Mouse (Mus musculus): ENCODE data around the gene Fbxl16. TPM values are rescaled to one million over a fixed set of nuclear protein-coding genes. Genes with fewer than 3 reads are reported as not detected.

Gene Fbxl16
- polyA plus RNA-seq, 1 experiment from 2014 or later, result 2.8 TPM

Small RNA genes lying within 50 kb of the gene (microRNA-seq; reads per million reads assigned to microRNA genes)
- gene Mir3082 (not detected), gene Mir6966 (not detected)

Other genes starting within 250 kb of the Fbxl16 start
- 3.0 and 3.3 TPM in 2 replicates for gene Sox8, start 238.4 kb upstream of the Fbxl16 start, polyA plus RNA-seq (2015; fragmentation: Nextera tagmentation; extraction: Ambion mirVana)
- gene Lmf1, start 230.0 kb upstream of the Fbxl16 start, polyA plus RNA-seq (2015; fragmentation: Nextera tagmentation; extraction: Ambion mirVana), result 27.0 and 28.9 TPM in 2 replicates
- gene Gng13, start 91.9 kb upstream of the Fbxl16 start, polyA plus RNA-seq (2015; fragmentation: Nextera tagmentation; extraction: Ambion mirVana), result 0.85 and 1.0 TPM in 2 replicates
- 22.9 and 25.1 TPM in 2 replicates for gene Chtf18, start 81.7 kb upstream of the Fbxl16 start, polyA plus RNA-seq (2015; fragmentation: Nextera tagmentation; extraction: Ambion mirVana)
- gene Rpusd1, start 81.4 kb upstream of the Fbxl16 start, polyA plus RNA-seq (2015; fragmentation: Nextera tagmentation; extraction: Ambion mirVana), result 17.5 and 18.9 TPM in 2 replicates
- 0.05 and 0.14 TPM in 2 replicates for gene Mslnl, start 73.0 kb upstream of the Fbxl16 start, polyA plus RNA-seq (2015; fragmentation: Nextera tagmentation; extraction: Ambion mirVana)
- 77.0 and 104 TPM in 2 replicates for gene Msln, start 54.7 kb upstream of the Fbxl16 start, polyA plus RNA-seq (2015; fragmentation: Nextera tagmentation; extraction: Ambion mirVana)
- 28.3 and 28.6 TPM in 2 replicates for gene Narfl, start 35.3 kb upstream of the Fbxl16 start, polyA plus RNA-seq (2015; fragmentation: Nextera tagmentation; extraction: Ambion mirVana)
- gene Haghl, start 23.4 kb upstream of the Fbxl16 start, polyA plus RNA-seq (2015; fragmentation: Nextera tagmentation; extraction: Ambion mirVana), result 49.8 and 54.2 TPM in 2 replicates
- gene Ccdc78, start 22.5 kb upstream of the Fbxl16 start, polyA plus RNA-seq (2015; fragmentation: Nextera tagmentation; extraction: Ambion mirVana), result 0.12 TPM in 1 of 2 replicates, not detected in the other
- 96.9 and 102 TPM in 2 replicates for gene Fam173a, start 16.2 kb upstream of the Fbxl16 start, polyA plus RNA-seq (2015; fragmentation: Nextera tagmentation; extraction: Ambion mirVana)
- 1.2 TPM in 1 of 2 replicates, not detected in the other for gene AC134908.4, start 13.4 kb upstream of the Fbxl16 start, polyA plus RNA-seq (2015; fragmentation: Nextera tagmentation; extraction: Ambion mirVana)
- 25.4 and 28.0 TPM in 2 replicates for gene Metrn, start 11.9 kb upstream of the Fbxl16 start, polyA plus RNA-seq (2015; fragmentation: Nextera tagmentation; extraction: Ambion mirVana)
- 24.7 and 28.6 TPM in 2 replicates for gene Wdr24, start 14.5 kb downstream of the Fbxl16 start, polyA plus RNA-seq (2015; fragmentation: Nextera tagmentation; extraction: Ambion mirVana)
- gene Jmjd8, start 19.8 kb downstream of the Fbxl16 start, polyA plus RNA-seq (2015; fragmentation: Nextera tagmentation; extraction: Ambion mirVana), result 56.7 and 58.1 TPM in 2 replicates
- gene Stub1, start 24.3 kb downstream of the Fbxl16 start, polyA plus RNA-seq (2015; fragmentation: Nextera tagmentation; extraction: Ambion mirVana), result 312 and 314 TPM in 2 replicates
- 2.5 and 2.8 TPM in 2 replicates for gene Rhbdl1, start 28.2 kb downstream of the Fbxl16 start, polyA plus RNA-seq (2015; fragmentation: Nextera tagmentation; extraction: Ambion mirVana)
- 2.7 and 3.4 TPM in 2 replicates for gene Gm20683, start 32.7 kb downstream of the Fbxl16 start, polyA plus RNA-seq (2015; fragmentation: Nextera tagmentation; extraction: Ambion mirVana)
- 22.4 and 23.5 TPM in 2 replicates for gene Rhot2, start 35.8 kb downstream of the Fbxl16 start, polyA plus RNA-seq (2015; fragmentation: Nextera tagmentation; extraction: Ambion mirVana)
- 20.9 and 22.1 TPM in 2 replicates for gene Wdr90, start 52.4 kb downstream of the Fbxl16 start, polyA plus RNA-seq (2015; fragmentation: Nextera tagmentation; extraction: Ambion mirVana)
- gene Mcrip2, start 59.7 kb downstream of the Fbxl16 start, polyA plus RNA-seq (2015; fragmentation: Nextera tagmentation; extraction: Ambion mirVana), result 41.5 and 49.4 TPM in 2 replicates
- gene Mettl26, start 66.0 kb downstream of the Fbxl16 start, polyA plus RNA-seq (2015; fragmentation: Nextera tagmentation; extraction: Ambion mirVana), result 57.1 and 63.8 TPM in 2 replicates
- gene Wfikkn1, start 71.8 kb downstream of the Fbxl16 start, polyA plus RNA-seq (2015; fragmentation: Nextera tagmentation; extraction: Ambion mirVana), result 0.42 and 0.56 TPM in 2 replicates
- 26.3 and 27.7 TPM in 2 replicates for gene Rab40c, start 110.6 kb downstream of the Fbxl16 start, polyA plus RNA-seq (2015; fragmentation: Nextera tagmentation; extraction: Ambion mirVana)
- 57.2 and 62.0 TPM in 2 replicates for gene Pigq, start 135.9 kb downstream of the Fbxl16 start, polyA plus RNA-seq (2015; fragmentation: Nextera tagmentation; extraction: Ambion mirVana)
- 0.12 and 0.66 TPM in 2 replicates for gene Nhlrc4, start 135.9 kb downstream of the Fbxl16 start, polyA plus RNA-seq (2015; fragmentation: Nextera tagmentation; extraction: Ambion mirVana)
- 0.11 and 0.31 TPM in 2 replicates for gene A930017K11Rik, start 143.5 kb downstream of the Fbxl16 start, polyA plus RNA-seq (2015; fragmentation: Nextera tagmentation; extraction: Ambion mirVana)
- gene Capn15, start 176.7 kb downstream of the Fbxl16 start, polyA plus RNA-seq (2015; fragmentation: Nextera tagmentation; extraction: Ambion mirVana), result 21.6 and 23.3 TPM in 2 replicates

All from stomach, embryonic 16.5 days (tissue).